Mouse (Mus musculus): Measurements from ENCODE around the gene Vps26c. TPM values are rescaled to one million over a fixed set of nuclear protein-coding genes. Genes with fewer than 3 reads are reported as not detected.

Gene Vps26c
- total and polyA plus RNA-seq, 3 experiments = 40.0 to 75.5 (median 46.9) TPM

DNA sequence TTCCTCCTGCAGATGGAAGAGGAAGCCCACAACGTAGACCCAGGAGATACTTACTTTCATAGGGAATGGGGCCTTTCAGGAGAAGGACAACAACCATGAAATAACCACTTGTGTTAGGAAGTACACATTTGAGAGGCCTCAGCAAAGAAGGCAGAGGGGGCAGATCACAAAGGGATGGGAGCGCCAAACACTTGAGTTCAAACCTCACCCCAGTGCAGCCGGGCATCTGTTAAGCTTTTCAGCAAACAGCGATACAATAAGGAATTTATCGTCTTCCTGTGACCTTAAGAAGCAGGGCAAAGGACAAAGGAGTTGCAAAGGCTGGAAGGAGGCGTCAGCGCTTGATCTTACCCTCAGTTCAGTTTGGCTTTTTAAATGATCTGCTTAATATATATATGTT, 33.2 kb upstream of the Vps26c start:
- no peaks in the 10 kb centered on the region for H3K79me2 ChIP-seq (replicated peaks; ENCODE audit: control insufficient read depth, extremely low read depth, insufficient read depth, poor library complexity, severe bottlenecking)
- H3K27ac ChIP-seq (ENCODE audit: insufficient read depth, low read depth) = no peak overlapping the region
- no peaks in the 10 kb centered on the region for H3K27me3 ChIP-seq (replicated peaks)
- H3K4me1 ChIP-seq (ENCODE audit: control insufficient read depth in 1 of 2, insufficient read depth in 2 of 2) = no peaks in the 10 kb centered on the region
- TF ChIP-seq ELF1 (IDR thresholded peaks at IDR 0.05; ENCODE audit: low read depth, low read length) (no peak), MAFK (IDR thresholded peaks at IDR 0.05; ENCODE audit: insufficient replicate concordance, low read length) (no peak)
- H3K4me3 ChIP-seq (replicated peaks in 1 of 3; ENCODE audit: low read depth in 2 of 3, low read length in 2 of 3, poor library complexity in 1 of 3) = no peak overlapping the region
- H3K36me3 ChIP-seq (replicated peaks in 1 of 2; ENCODE audit: control insufficient read depth in 1 of 2, insufficient read depth in 1 of 2, low read length in 1 of 2) = no peaks in the 10 kb centered on the region
- H3K9ac ChIP-seq (ENCODE audit: insufficient read depth, low read depth) = no peak overlapping the region
- H3K9me3 ChIP-seq (replicated peaks; ENCODE audit: low read length) = peaks cover 2% of the 10 kb centered on the region
- in situ Hi-C loops (cut with MboI; ENCODE audit: low pct_ligation_motif_present, low pct_unique_long_range_greater_than_20kb, low sequenced_read_pairs) (no loop called here), dilution Hi-C loops (cut with MboI; ENCODE audit: extremely low pct_ligation_motif_present, extremely low pct_unique_long_range_greater_than_20kb, low sequenced_read_pairs) (no loop called here)
- no peak for DNase-seq (ENCODE audit: extremely low read depth)
- no peak overlapping the region for H3K4me2 ChIP-seq (ENCODE audit: insufficient read depth, low read depth, poor library complexity, severe bottlenecking)

GRCm38 (mm10) chr16:94559282-94559681, 32.7 kb upstream of the Vps26c start:
- DNase-seq (ENCODE audit: extremely low read depth) = no peak
- Histone ChIP-seq H3K79me2 (replicated peaks; ENCODE audit: control insufficient read depth, extremely low read depth, insufficient read depth, poor library complexity, severe bottlenecking) (no peaks in the 10 kb centered on the region), H3K27ac (ENCODE audit: insufficient read depth, low read depth) (no peak overlapping the region), H3K4me1 (ENCODE audit: control insufficient read depth in 1 of 2, insufficient read depth in 2 of 2) (no peaks in the 10 kb centered on the region), H3K27me3 (replicated peaks) (no peaks in the 10 kb centered on the region), H3K9ac (ENCODE audit: insufficient read depth, low read depth) (no peak overlapping the region), H3K4me3 (replicated peaks in 1 of 3; ENCODE audit: low read depth in 2 of 3, low read length in 2 of 3, poor library complexity in 1 of 3) (no peak overlapping the region), H3K4me2 (ENCODE audit: insufficient read depth, low read depth, poor library complexity, severe bottlenecking) (no peak overlapping the region), H3K9me3 (replicated peaks; ENCODE audit: low read length) (peaks cover 5% of the 10 kb centered on the region), H3K36me3 (replicated peaks in 1 of 2; ENCODE audit: control insufficient read depth in 1 of 2, insufficient read depth in 1 of 2, low read length in 1 of 2) (no peaks in the 10 kb centered on the region)
- in situ Hi-C loops (cut with MboI; ENCODE audit: low pct_ligation_motif_present, low pct_unique_long_range_greater_than_20kb, low sequenced_read_pairs) (no loop called here), dilution Hi-C loops (cut with MboI; ENCODE audit: extremely low pct_ligation_motif_present, extremely low pct_unique_long_range_greater_than_20kb, low sequenced_read_pairs) (no loop called here)
- TF ChIP-seq USF1 (IDR thresholded peaks at IDR 0.05; ENCODE audit: low read depth, low read length) (no peak), ZKSCAN1 (IDR thresholded peaks at IDR 0.05; ENCODE audit: borderline replicate concordance, low read depth, low read length) (no peak), RAD21 (IDR thresholded peaks at IDR 0.05; ENCODE audit: low read depth, low read length) (no peak), TBP (conservative IDR thresholded peaks at IDR 0.05; ENCODE audit: low read depth, low read length) (no peak), MYC (IDR thresholded peaks at IDR 0.05; ENCODE audit: low read depth, low read length) (no peak), EP300 (IDR thresholded peaks at IDR 0.05; ENCODE audit: low read length) (no peak), ETS1 (conservative IDR thresholded peaks at IDR 0.05; ENCODE audit: low read depth, low read length) (no peak), CTCF (conservative IDR thresholded peaks at IDR 0.05 in 1 of 2, IDR thresholded peaks at IDR 0.05 in 1 of 2; ENCODE audit: low read depth in 2 of 2, low read length in 2 of 2) (no peak), SIN3A (IDR thresholded peaks at IDR 0.05; ENCODE audit: low read length) (no peak), HCFC1 (IDR thresholded peaks at IDR 0.05; ENCODE audit: low read depth, low read length) (no peak)

- Histone ChIP-seq H3K79me2 (replicated peaks; ENCODE audit: control insufficient read depth, extremely low read depth, insufficient read depth, poor library complexity, severe bottlenecking) (no peaks in the 10 kb centered on the region), H3K36me3 (replicated peaks in 1 of 2; ENCODE audit: control insufficient read depth in 1 of 2, insufficient read depth in 1 of 2, low read length in 1 of 2) (no peaks in the 10 kb centered on the region), H3K4me2 (ENCODE audit: insufficient read depth, low read depth, poor library complexity, severe bottlenecking) (no peak overlapping the region), H3K9me3 (replicated peaks; ENCODE audit: low read length) (peaks cover 13% of the 10 kb centered on the region), H3K9ac (ENCODE audit: insufficient read depth, low read depth) (no peak overlapping the region), H3K4me3 (replicated peaks in 1 of 3; ENCODE audit: low read depth in 2 of 3, low read length in 2 of 3, poor library complexity in 1 of 3) (no peak overlapping the region), H3K4me1 (ENCODE audit: control insufficient read depth in 1 of 2, insufficient read depth in 2 of 2) (peaks cover 0 to 6% of the 10 kb centered on the region in 2 experiments; a peak in 2 of 4 replicates), H3K27me3 (replicated peaks) (no peaks in the 10 kb centered on the region), H3K27ac (ENCODE audit: insufficient read depth, low read depth) (no peak overlapping the region)
- in situ Hi-C loops (cut with MboI; ENCODE audit: low pct_ligation_motif_present, low pct_unique_long_range_greater_than_20kb, low sequenced_read_pairs) = no loop called here
- DNase-seq (ENCODE audit: extremely low read depth) = no peak
- TF ChIP-seq MEF2A (IDR thresholded peaks at IDR 0.05; ENCODE audit: borderline replicate concordance, low read depth, low read length) (no peak), SIN3A (IDR thresholded peaks at IDR 0.05; ENCODE audit: low read length) (no peak)
- dilution Hi-C loops (cut with MboI; ENCODE audit: extremely low pct_ligation_motif_present, extremely low pct_unique_long_range_greater_than_20kb, low sequenced_read_pairs) = no loop called here
Observed at GRCm38 (mm10) chr16:94556228-94556627, 29.6 kb upstream of the Vps26c start.
